Mouse (Mus musculus) heart, embryonic 12.5 days (tissue): Measurements from ENCODE around the gene Srbd1. TPM values are rescaled to one million over a fixed set of nuclear protein-coding genes. Genes with fewer than 3 reads are reported as not detected.

Experiments used
- ATAC-seq: fragments of 200-750 bp; cut with Nextera tagmentation; 2 replicates; pipeline ENCODE4 v1.8.0; 2017; ENCODE audit warnings: moderate TSS enrichment, moderate library complexity; ENCODE audit not compliant: insufficient number of reproducible peaks, low FRiP score
- H3K27ac ChIP-seq: fragments of 300-500 bp; sonication (generic); 2 replicates; pipeline ENCODE4 v1.5.1; 2016; ENCODE audit warnings: mild to moderate bottlenecking, moderate library complexity; ENCODE audit not compliant: poor library complexity, severe bottlenecking
- H3K27me3 ChIP-seq: fragments of 300-500 bp; sonication (generic); replicated peaks from 2 replicates; pipeline ENCODE4 v1.6.1; 2016; ENCODE audit warnings: mild to moderate bottlenecking, moderate library complexity
- H3K36me3 ChIP-seq: fragments of 300-500 bp; sonication (generic); 2 replicates; pipeline ENCODE4 v1.6.1; 2016; ENCODE audit warnings: mild to moderate bottlenecking, moderate library complexity
- H3K4me1 ChIP-seq: fragments of 300-500 bp; sonication (generic); replicated peaks from 2 replicates; pipeline ENCODE4 v1.6.1; 2016; ENCODE audit warnings: mild to moderate bottlenecking
- H3K4me2 ChIP-seq: fragments of 300-500 bp; sonication (generic); 2 replicates; pipeline ENCODE4 v1.6.1; 2016; ENCODE audit warnings: mild to moderate bottlenecking, moderate library complexity
- H3K4me3 ChIP-seq: fragments of 300-500 bp; sonication (generic); 2 replicates; pipeline ENCODE4 v1.5.1; 2016; ENCODE audit warnings: mild to moderate bottlenecking
- H3K9ac ChIP-seq: fragments of 300-500 bp; sonication (generic); 2 replicates; pipeline ENCODE4 v1.6.1; 2016; ENCODE audit warnings: mild to moderate bottlenecking, moderate library complexity
- H3K9me3 ChIP-seq: fragments of 300-500 bp; sonication (generic); replicated peaks from 2 replicates; pipeline ENCODE4 v1.6.1; 2016; ENCODE audit warnings: mild to moderate bottlenecking, moderate library complexity
- WGBS: fragments of 180-500 bp; shearing (Covaris S2); methylation state at CpG from one replicate; pipeline ENCODE4 v1.1.7; 2016; 5-methylcytosine and 5-hydroxymethylcytosine counted together
- polyA plus RNA-seq: library from polyadenylated mRNA; unstranded; fragments of >200 nt; fragmentation: Nextera tagmentation; extraction: Ambion mirVana; gene quantifications from 2 replicates; pipeline ENCODE4 v1.2.1, GENCODE M21; 2016

The Srbd1 gene
- polyA plus RNA-seq, 1 experiment from 2014 or later: 14.0 TPM

- Histone ChIP-seq H3K27me3 (no peaks in the 10 kb centered on the region), H3K36me3 (no peaks in the 10 kb centered on the region), H3K4me1 (no peaks in the 10 kb centered on the region; the same call in 1 of the 2 replicates), H3K9ac (no peak overlapping the region), H3K4me2 (no peak overlapping the region), H3K27ac (no peak overlapping the region), H3K4me3 (no peak overlapping the region), H3K9me3 (no peaks in the 10 kb centered on the region)
- ATAC-seq: no peak
- WGBS: 74% methylated on average over 3 of the region's 3 CpGs
Observed at GRCm38 (mm10) chr17:86032113-86032714, 112.8 kb downstream of the Srbd1 start.

GRCm38 (mm10) chr17:86030016-86030415 is 115.0 kb downstream of the Srbd1 start:
- Histone ChIP-seq H3K4me2 (no peak overlapping the region), H3K9me3 (no peaks in the 10 kb centered on the region), H3K36me3 (no peaks in the 10 kb centered on the region), H3K4me1 (no peaks in the 10 kb centered on the region; the same call in 1 of the 2 replicates), H3K4me3 (no peak overlapping the region), H3K27me3 (no peaks in the 10 kb centered on the region), H3K9ac (no peak overlapping the region), H3K27ac (no peak overlapping the region)
- ATAC-seq: no peak
- WGBS: 61% methylated on average over 4 of the region's 4 CpGs

GRCm38 (mm10) chr17:86029175-86029574 is 115.8 kb downstream of the Srbd1 start:
- H3K9me3 ChIP-seq: no peaks in the 10 kb centered on the region
- no peaks in the 10 kb centered on the region for H3K36me3 ChIP-seq
- no peak overlapping the region for H3K27ac ChIP-seq
- 80% methylated on average over 1 of the region's 1 CpGs for WGBS
- ATAC-seq: no peak
- H3K27me3 ChIP-seq: no peaks in the 10 kb centered on the region
- H3K9ac ChIP-seq: no peak overlapping the region
- H3K4me3 ChIP-seq: no peak overlapping the region
- H3K4me1 ChIP-seq: no peaks in the 10 kb centered on the region; the same call in 1 of the 2 replicates
- no peak overlapping the region for H3K4me2 ChIP-seq

- no peak for ATAC-seq
- Histone ChIP-seq H3K27me3 (no peaks in the 10 kb centered on the region), H3K36me3 (no peaks in the 10 kb centered on the region), H3K9ac (no peak overlapping the region), H3K9me3 (no peaks in the 10 kb centered on the region), H3K4me3 (no peak overlapping the region), H3K27ac (no peak overlapping the region), H3K4me2 (no peak overlapping the region), H3K4me1 (no peaks in the 10 kb centered on the region; the same call in 1 of the 2 replicates)
- WGBS: 74% methylated on average over 4 of the region's 4 CpGs
Observed at GRCm38 (mm10) chr17:86027577-86028199, 117.3 kb downstream of the Srbd1 start.

GRCm38 (mm10) chr17:86024589-86024988 is 120.4 kb downstream of the Srbd1 start:
- Histone ChIP-seq H3K4me3 (no peak overlapping the region), H3K9me3 (no peaks in the 10 kb centered on the region), H3K27me3 (no peaks in the 10 kb centered on the region), H3K4me2 (no peak overlapping the region), H3K36me3 (0 out of 2 replicates have a peak, but pooled peaks cover 2% of the 10 kb centered on the region), H3K9ac (no peak overlapping the region), H3K27ac (no peak overlapping the region), H3K4me1 (no peaks in the 10 kb centered on the region)
- ATAC-seq: no peak
- 78% methylated on average over 3 of the region's 3 CpGs for WGBS

GRCm38 (mm10) chr17:86022366-86022765 is 122.6 kb downstream of the Srbd1 start:
- no peaks in the 10 kb centered on the region for H3K27me3 ChIP-seq
- H3K4me3 ChIP-seq: no peak overlapping the region
- no peak overlapping the region for H3K9ac ChIP-seq
- H3K9me3 ChIP-seq: no peaks in the 10 kb centered on the region
- H3K4me2 ChIP-seq: no peak overlapping the region
- H3K27ac ChIP-seq: no peak overlapping the region
- 75% methylated on average over 4 of the region's 4 CpGs for WGBS
- no peak for ATAC-seq
- no peaks in the 10 kb centered on the region for H3K4me1 ChIP-seq
- 0 out of 2 replicates have a peak, but pooled peaks cover 3% of the 10 kb centered on the region for H3K36me3 ChIP-seq

GRCm38 (mm10) chr17:86021815-86022214 is 123.2 kb downstream of the Srbd1 start:
- Histone ChIP-seq H3K27ac (no peak overlapping the region), H3K9me3 (no peaks in the 10 kb centered on the region), H3K27me3 (no peaks in the 10 kb centered on the region), H3K36me3 (0 out of 2 replicates have a peak, but pooled peaks cover 3% of the 10 kb centered on the region), H3K4me1 (no peaks in the 10 kb centered on the region), H3K9ac (no peak overlapping the region), H3K4me3 (no peak overlapping the region), H3K4me2 (no peak overlapping the region)
- no peak for ATAC-seq
- 60% methylated on average over 1 of the region's 1 CpGs for WGBS

GRCm38 (mm10) chr17:86021231-86021630 is 123.7 kb downstream of the Srbd1 start:
- Histone ChIP-seq H3K27ac (no peak overlapping the region), H3K9ac (no peak overlapping the region), H3K27me3 (no peaks in the 10 kb centered on the region), H3K4me1 (no peaks in the 10 kb centered on the region), H3K36me3 (0 out of 2 replicates have a peak, but pooled peaks cover 3% of the 10 kb centered on the region), H3K4me3 (no peak overlapping the region), H3K9me3 (no peaks in the 10 kb centered on the region), H3K4me2 (no peak overlapping the region)
- no peak for ATAC-seq
- WGBS: 92% methylated on average over 5 of the region's 5 CpGs

GRCm38 (mm10) chr17:86019793-86020192 is 125.2 kb downstream of the Srbd1 start:
- no peak for ATAC-seq
- Histone ChIP-seq H3K4me1 (no peaks in the 10 kb centered on the region), H3K9me3 (no peaks in the 10 kb centered on the region), H3K27ac (no peak overlapping the region), H3K4me3 (no peak overlapping the region), H3K9ac (no peak overlapping the region), H3K27me3 (no peaks in the 10 kb centered on the region), H3K36me3 (0 out of 2 replicates have a peak, but pooled peaks cover 3% of the 10 kb centered on the region), H3K4me2 (no peak overlapping the region)
- 80% methylated on average over 1 of the region's 1 CpGs for WGBS

- Histone ChIP-seq H3K27me3 (no peaks in the 10 kb centered on the region), H3K9me3 (no peaks in the 10 kb centered on the region), H3K4me3 (no peak overlapping the region), H3K9ac (no peak overlapping the region), H3K36me3 (no peaks in the 10 kb centered on the region), H3K4me2 (no peak overlapping the region), H3K4me1 (peaks cover 5% of the 10 kb centered on the region), H3K27ac (no peak overlapping the region)
- ATAC-seq: no peak
- WGBS: 76% methylated on average over 4 of the region's 4 CpGs
Observed at GRCm38 (mm10) chr17:86014246-86014645, 130.7 kb downstream of the Srbd1 start.

- 33% methylated on average over 1 of the region's 1 CpGs for WGBS
- Histone ChIP-seq H3K9me3 (no peaks in the 10 kb centered on the region), H3K4me2 (no peak overlapping the region), H3K4me3 (no peak overlapping the region), H3K27ac (no peak overlapping the region), H3K9ac (no peak overlapping the region), H3K4me1 (peaks cover 17% of the 10 kb centered on the region), H3K27me3 (no peaks in the 10 kb centered on the region), H3K36me3 (no peaks in the 10 kb centered on the region)
- ATAC-seq: no peak
Observed at GRCm38 (mm10) chr17:86012576-86012975, 132.4 kb downstream of the Srbd1 start.
